Mouse (Mus musculus) heart, postnatal 25 days (tissue): ENCODE data around the gene Ndufv1. TPM values are rescaled to one million over a fixed set of nuclear protein-coding genes. Genes with fewer than 3 reads are reported as not detected.
"Not testable (repeated sequence)": the region's sequence is repeated elsewhere in the genome, so short reads cannot be mapped to it uniquely, and the experiment has no call there.

Experiments
- DNase-seq: peaks from one replicate; pipeline ENCODE4 v3.0.0; 2022; ENCODE audit warnings: low spot score
- intact Hi-C: fragments of 180-260 bp; cut with DNase I; formaldehyde crosslinking; loops from one replicate; pipeline ENCODE4 v1.15.1; 2025
- total RNA-seq, 2 experiments: library from RNA; stranded (reverse); gene quantifications; 2 replicates each; pipeline ENCODE4 v1.2.3; 2021

The Ndufv1 gene
- total RNA-seq, 2 experiments from 2014 or later = 1,136 to 1,167 TPM

- peak; percentile 74 for DNase-seq
- intact Hi-C loops = no loop called here
Observed at GRCm38 (mm10) chr19:4045966-4046865, 33.6 kb upstream of the Ndufv1 start, which contains the start of gene Gstp2. Gene Gstp2 (minus strand): TSS chr19:4046023.

GRCm38 (mm10) chr19:4044109-4044508, 31.5 kb upstream of the Ndufv1 start:
- DNase-seq, intact Hi-C loops: not testable (repeated sequence)

DNA sequence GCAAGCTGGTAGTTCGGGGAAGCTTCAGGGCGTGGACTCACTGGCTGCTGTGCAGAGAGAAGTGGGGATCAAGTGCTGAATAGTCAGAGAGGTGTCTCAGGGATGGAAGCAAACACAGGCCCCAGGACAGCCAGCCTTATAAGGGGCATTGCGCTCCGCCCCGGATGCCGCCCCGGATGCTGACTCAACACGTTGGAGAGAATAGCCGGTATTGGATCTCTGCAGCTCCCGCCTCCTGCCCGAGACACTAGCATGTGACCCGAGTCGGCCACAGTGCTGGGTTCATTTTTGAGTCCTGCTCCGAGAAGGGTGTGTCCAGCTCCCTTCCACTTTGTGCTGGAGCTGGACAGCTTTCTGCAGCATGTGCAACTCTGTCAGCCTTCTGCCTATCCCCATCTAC, 29.5 kb upstream of the Ndufv1 start:
- DNase-seq = peak; percentile 35
- intact Hi-C loops = no loop called here

DNA sequence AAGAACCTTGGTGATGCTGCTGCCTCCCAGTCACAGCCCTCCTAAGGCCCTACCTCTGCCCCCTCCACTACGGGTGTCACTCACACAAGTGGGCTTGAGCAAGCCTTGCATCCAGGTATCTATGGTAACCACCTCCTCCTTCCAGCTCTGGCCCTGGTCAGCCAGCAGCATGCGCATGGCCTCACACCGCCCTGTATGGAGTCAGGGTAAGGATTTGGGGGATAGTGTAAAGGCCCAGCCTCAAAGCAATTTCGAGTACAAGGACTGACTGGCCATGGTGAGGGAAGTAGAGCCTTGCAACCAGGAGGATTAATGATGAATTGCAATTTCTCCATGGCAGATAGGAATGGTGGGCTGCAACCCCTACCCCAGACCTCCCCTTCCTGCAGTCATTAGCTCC, 28.9 kb upstream of the Ndufv1 start:
- DNase-seq, intact Hi-C loops: not testable (repeated sequence)

GRCm38 (mm10) chr19:4040941-4041340, 28.3 kb upstream of the Ndufv1 start:
- intact Hi-C loops, DNase-seq: not testable (repeated sequence)

GRCm38 (mm10) chr19:4037788-4038232, 25.2 kb upstream of the Ndufv1 start, which contains the start of gene Gstp1:
Gene Gstp1 (minus strand): TSS chr19:4037985.
- intact Hi-C loops = no loop called here
- peak; percentile 88 for DNase-seq

DNA sequence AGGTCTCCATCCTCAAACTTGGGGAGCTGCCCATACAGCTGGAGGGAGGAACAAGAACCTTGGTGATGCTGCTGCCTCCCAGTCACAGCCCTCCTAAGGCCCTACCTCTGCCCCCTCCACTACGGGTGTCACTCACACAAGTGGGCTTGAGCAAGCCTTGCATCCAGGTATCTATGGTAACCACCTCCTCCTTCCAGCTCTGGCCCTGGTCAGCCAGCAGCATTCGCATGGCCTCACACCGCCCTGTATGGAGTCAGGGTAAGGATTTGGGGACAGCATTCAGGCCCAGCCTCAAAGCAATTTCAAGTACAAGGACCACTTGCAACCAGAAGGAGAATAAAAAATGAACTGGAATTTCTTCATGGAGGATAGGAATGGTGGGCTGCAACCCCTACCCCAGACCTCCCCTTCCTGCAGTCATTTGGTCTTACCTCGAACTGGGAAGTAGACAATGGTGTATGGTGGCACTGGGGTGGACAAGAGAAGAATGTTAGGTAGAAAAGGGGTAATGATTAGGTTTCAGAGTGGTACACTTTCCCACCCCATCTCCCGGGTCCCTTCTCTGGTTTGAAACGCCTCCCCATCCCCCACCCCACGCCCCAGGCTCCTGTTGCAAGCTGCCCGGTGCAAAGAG, 24.7 kb upstream of the Ndufv1 start:
- DNase-seq, intact Hi-C loops: not testable (repeated sequence)

- intact Hi-C loops = no loop called here
- no peak for DNase-seq
Observed at GRCm38 (mm10) chr19:4036327-4037045, 23.9 kb upstream of the Ndufv1 start.

- intact Hi-C loops = no loop called here
- DNase-seq = no peak
Observed at GRCm38 (mm10) chr19:4033742-4034141, 21.1 kb upstream of the Ndufv1 start.

DNA sequence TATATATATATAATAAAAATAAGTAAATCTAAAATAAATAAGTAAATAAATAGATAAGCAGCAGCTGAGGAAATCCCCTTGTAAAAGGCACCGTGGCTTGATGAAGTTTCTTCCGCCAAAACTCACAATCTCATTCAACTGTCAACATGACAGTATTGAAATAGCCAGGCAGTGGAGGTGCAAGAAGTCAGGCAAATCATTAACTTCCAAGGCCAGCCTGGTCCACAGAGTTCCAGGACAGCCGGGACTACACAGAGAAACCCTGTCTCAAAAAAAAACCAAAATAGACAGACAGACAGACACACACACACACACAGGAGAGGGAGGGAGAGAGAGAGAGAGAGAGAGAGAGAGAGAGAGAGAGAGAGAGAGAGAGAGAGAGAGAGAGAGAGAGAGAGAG, 20.7 kb upstream of the Ndufv1 start:
- no peak for DNase-seq
- intact Hi-C loops = no loop called here

- no peak for DNase-seq
Observed at GRCm38 (mm10) chr19:4032668-4033067, 20.1 kb upstream of the Ndufv1 start.

GRCm38 (mm10) chr19:4027576-4027975, 15.0 kb upstream of the Ndufv1 start:
- intact Hi-C loops = no loop called here
- DNase-seq = no peak

More at GRCm38 (mm10) chr19:4032668-4033067, 20.1 kb upstream of the Ndufv1 start:
- intact Hi-C loops = no loop called here

DNA sequence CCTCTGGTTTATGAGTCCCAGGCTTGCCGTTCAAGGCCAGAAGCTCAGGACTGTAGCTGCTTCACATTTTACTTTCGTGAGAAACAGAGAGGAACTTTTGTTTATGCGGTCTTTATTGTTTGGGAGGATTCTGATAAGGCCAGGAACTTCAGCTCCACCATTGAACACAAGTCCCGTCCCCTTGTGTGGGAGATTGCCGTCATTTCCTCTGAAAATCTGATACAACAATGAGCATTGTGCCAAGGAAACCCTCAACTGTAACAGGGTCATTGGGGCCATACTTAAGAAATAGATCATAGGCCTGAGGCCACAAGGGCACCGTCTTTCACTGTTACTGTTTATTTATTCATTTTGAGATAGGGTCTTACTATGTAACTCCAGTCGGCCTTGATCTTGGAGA, 10.6 kb upstream of the Ndufv1 start:
- no peak for DNase-seq
- intact Hi-C loops = no loop called here

GRCm38 (mm10) chr19:4018743-4019583, 6.4 kb upstream of the Ndufv1 start:
- peak; percentile 71 for DNase-seq
- intact Hi-C loops = loop anchor here (1.0 to 5.0 kb wide), 2 partner anchors 29 to 208 kb away; no protein-coding TSS in a partner anchor

- DNase-seq = no peak
- intact Hi-C loops = loop anchor here (5.0 kb wide), 1 partner anchor 209 kb away; no protein-coding TSS in a partner anchor
Observed at GRCm38 (mm10) chr19:4017921-4018587, 5.4 kb upstream of the Ndufv1 start.

GRCm38 (mm10) chr19:4015635-4016034, 3.0 kb upstream of the Ndufv1 start:
- intact Hi-C loops = loop anchor here (5.0 kb wide), 1 partner anchor 212 kb away; no protein-coding TSS in a partner anchor
- no peak for DNase-seq

- intact Hi-C loops = loop anchor here (5.0 kb wide), 1 partner anchor 212 kb away; no protein-coding TSS in a partner anchor
- no peak for DNase-seq
Observed at GRCm38 (mm10) chr19:4014802-4015201, 2.2 kb upstream of the Ndufv1 start.

- intact Hi-C loops = no loop called here
- DNase-seq = no peak
Observed at GRCm38 (mm10) chr19:4013066-4013465, 460 bp upstream of the Ndufv1 start.

GRCm38 (mm10) chr19:4011086-4011485, 1.5 kb downstream of the Ndufv1 start:
- intact Hi-C loops = no loop called here

More at GRCm38 (mm10) chr19:4011086-4011485, 1.5 kb downstream of the Ndufv1 start:
- no peak for DNase-seq
